Mouse (Mus musculus) heart, adult 2 months (tissue): ENCODE measurements at regions not wholly inside any gene's neighbourhood (a gene's known extent, or its start where the extent isn't known, plus 50 kb on each side); places are given as distances from the start of the nearest gene placed in this dataset.
A peak's percentile ranks its signal among the peaks of the same experiment; 100 is the strongest.

Source experiments
- DNase-seq, 2 experiments: peaks; one replicate each; pipeline ENCODE4 v3.0.0; 2021
- H3K27ac ChIP-seq: fragments of 200-600 bp; 2 replicates; pipeline ENCODE4 v1.8.1; 2022
- H3K27me3 ChIP-seq: fragments of 200-500 bp; 2 replicates; pipeline ENCODE4 v1.6.1; 2012; ENCODE audit warnings: mild to moderate bottlenecking, low read length, inconsistent platforms, mixed read lengths; ENCODE audit not compliant: control insufficient read depth, insufficient read depth
- H3K36me3 ChIP-seq: fragments of 200-500 bp; 2 replicates; pipeline ENCODE4 v1.6.1; 2012; ENCODE audit warnings: low read length, inconsistent platforms; ENCODE audit not compliant: control insufficient read depth, insufficient read depth
- H3K4me1 ChIP-seq: fragments of 200-500 bp; 2 replicates; pipeline ENCODE4 v1.6.1; 2011; ENCODE audit warnings: low read length; ENCODE audit not compliant: control insufficient read depth, insufficient read depth
- H3K4me3 ChIP-seq: fragments of 200-600 bp; 2 replicates; pipeline ENCODE4 v1.8.1; 2022
- H3K79me2 ChIP-seq: fragments of 200-500 bp; replicated peaks from 2 replicates; pipeline ENCODE4 v1.6.1; 2012; ENCODE audit warnings: mild to moderate bottlenecking, inconsistent platforms, low read length, moderate library complexity, mixed read lengths; ENCODE audit not compliant: control insufficient read depth, insufficient read depth
- H3K9ac ChIP-seq: fragments of 200-500 bp; 2 replicates; pipeline ENCODE4 v1.6.1; 2012; ENCODE audit warnings: low read depth, mild to moderate bottlenecking, control low read depth, inconsistent platforms, low read length, mixed read lengths
- CTCF ChIP-seq: fragments of 200-600 bp; IDR thresholded peaks from 2 replicates; pipeline ENCODE4 v1.8.1; 2022; ENCODE audit warnings: antibody characterized with exemption, mild to moderate bottlenecking, moderate library complexity
- EP300 ChIP-seq: fragments of 200-500 bp; IDR thresholded peaks from 2 replicates; pipeline ENCODE4 v1.6.1; 2011; ENCODE audit warnings: low read depth, low read length, control low read depth; ENCODE audit not compliant: insufficient read depth
- POLR2A ChIP-seq: fragments of 200-500 bp; IDR thresholded peaks from 2 replicates; pipeline ENCODE4 v1.6.1; 2011; ENCODE audit warnings: mild to moderate bottlenecking, low read depth, low read length, control low read depth; ENCODE audit not compliant: insufficient read depth
- WGBS: fragments of 180-500 bp; shearing (Covaris S2); methylation state at CpG from one replicate; pipeline ENCODE4 v1.1.7; 2018; 5-methylcytosine and 5-hydroxymethylcytosine counted together
- intact Hi-C: fragments of 180-260 bp; cut with DNase I; formaldehyde crosslinking; loops from one replicate; pipeline ENCODE4 v1.15.1; 2025

- no peak overlapping the region for H3K4me3 ChIP-seq
- no peak for TF ChIP-seq CTCF
- TF ChIP-seq EP300 = no peak
- TF ChIP-seq POLR2A = no peak
- intact Hi-C loops = no loop called here
- H3K36me3 ChIP-seq = no peaks in the 10 kb centered on the region
- H3K79me2 ChIP-seq = no peaks in the 10 kb centered on the region
- no peaks in the 10 kb centered on the region for H3K27me3 ChIP-seq
- no peak overlapping the region for H3K27ac ChIP-seq
- H3K4me1 ChIP-seq = peaks cover 2% of the 10 kb centered on the region
- WGBS = 32% methylated on average over 8 of the region's 8 CpGs
- DNase-seq = peak in 1 of 2 experiments; percentile 37
- no peak overlapping the region for H3K9ac ChIP-seq
These were observed 84.8 kb upstream of the Spred1 start for GRCm38 (mm10) chr2:117036197-117036872.

- H3K27ac ChIP-seq = no peak overlapping the region
- no peak overlapping the region for H3K9ac ChIP-seq
- H3K79me2 ChIP-seq = no peaks in the 10 kb centered on the region
These were observed 81.0 kb upstream of the Spred1 start for GRCm38 (mm10) chr2:117040211-117040610.

GRCm38 (mm10) chr2:117043831-117044230, 77.3 kb upstream of the Spred1 start:
- 67% methylated on average over 7 of the region's 7 CpGs for WGBS
- DNase-seq = no peak
- no peaks in the 10 kb centered on the region for H3K79me2 ChIP-seq
- no peak overlapping the region for H3K27ac ChIP-seq
- H3K36me3 ChIP-seq = no peaks in the 10 kb centered on the region
- no peaks in the 10 kb centered on the region for H3K27me3 ChIP-seq
- H3K4me1 ChIP-seq = peaks cover 2% of the 10 kb centered on the region
- H3K4me3 ChIP-seq = no peak overlapping the region
- H3K9ac ChIP-seq = no peak overlapping the region
- TF ChIP-seq EP300 (no peak), CTCF (no peak), POLR2A (no peak)
- intact Hi-C loops = no loop called here

More at GRCm38 (mm10) chr2:117040211-117040610, 81.0 kb upstream of the Spred1 start:
- Histone ChIP-seq H3K4me3 (no peak overlapping the region), H3K36me3 (no peaks in the 10 kb centered on the region), H3K27me3 (no peaks in the 10 kb centered on the region), H3K4me1 (peaks cover 2% of the 10 kb centered on the region)
- intact Hi-C loops = no loop called here
- TF ChIP-seq CTCF (no peak), EP300 (no peak), POLR2A (no peak)
- no peak for DNase-seq
- WGBS = 51% methylated on average over 3 of the region's 3 CpGs

GRCm38 (mm10) chr2:117048290-117048730, 72.9 kb upstream of the Spred1 start:
- H3K9ac ChIP-seq = no peak overlapping the region
- H3K79me2 ChIP-seq = no peaks in the 10 kb centered on the region
- no peak overlapping the region for H3K27ac ChIP-seq
- H3K4me1 ChIP-seq = no peaks in the 10 kb centered on the region
- TF ChIP-seq POLR2A = no peak
- TF ChIP-seq CTCF = no peak
- TF ChIP-seq EP300 = no peak
- no peaks in the 10 kb centered on the region for H3K27me3 ChIP-seq
- no peak for DNase-seq
- no peaks in the 10 kb centered on the region for H3K36me3 ChIP-seq
- intact Hi-C loops = no loop called here
- 23% methylated on average over 5 of the region's 5 CpGs for WGBS
- H3K4me3 ChIP-seq = no peak overlapping the region

GRCm38 (mm10) chr2:117050061-117050460, 71.1 kb upstream of the Spred1 start:
- 98% methylated on average over 2 of the region's 2 CpGs for WGBS
- no peaks in the 10 kb centered on the region for H3K79me2 ChIP-seq
- no peaks in the 10 kb centered on the region for H3K36me3 ChIP-seq
- no peaks in the 10 kb centered on the region for H3K4me1 ChIP-seq
- H3K27ac ChIP-seq = no peak overlapping the region
- H3K4me3 ChIP-seq = no peak overlapping the region
- no peaks in the 10 kb centered on the region for H3K27me3 ChIP-seq
- DNase-seq = no peak
- no peak overlapping the region for H3K9ac ChIP-seq
- intact Hi-C loops = no loop called here
- TF ChIP-seq EP300 (no peak), CTCF (no peak), POLR2A (no peak)

GRCm38 (mm10) chr2:117064126-117064525, 57.0 kb upstream of the Spred1 start:
- TF ChIP-seq EP300 (no peak), POLR2A (no peak), CTCF (no peak)
- intact Hi-C loops = no loop called here
- Histone ChIP-seq H3K27me3 (no peaks in the 10 kb centered on the region), H3K9ac (no peak overlapping the region), H3K79me2 (no peaks in the 10 kb centered on the region), H3K27ac (no peak overlapping the region), H3K4me3 (no peak overlapping the region), H3K4me1 (no peaks in the 10 kb centered on the region), H3K36me3 (no peaks in the 10 kb centered on the region)
- DNase-seq = no peak
- 87% methylated on average over 2 of the region's 2 CpGs for WGBS
